Mouse (Mus musculus) liver, embryonic 13.5 days (tissue): ENCODE measurements around the gene Nudt4. TPM values are rescaled to one million over a fixed set of nuclear protein-coding genes. Genes with fewer than 3 reads are reported as not detected.
A peak's percentile ranks its signal among the peaks of the same experiment; 100 is the strongest.

ENCODE experiments used
- ATAC-seq: fragments of 200-750 bp; cut with Nextera tagmentation; 2 replicates; pipeline ENCODE4 v1.8.0; 2017; ENCODE audit warnings: low read depth, mild to moderate bottlenecking, moderate number of reproducible peaks, moderate library complexity
- DNase-seq: peaks from one replicate; pipeline ENCODE4 v3.0.0; 2022
- H3K27ac ChIP-seq: fragments of 300-500 bp; sonication (generic); 2 replicates; pipeline ENCODE4 v1.5.1; 2015; ENCODE audit warnings: moderate library complexity, mild to moderate bottlenecking, inconsistent platforms
- H3K27me3 ChIP-seq: fragments of 300-500 bp; sonication (generic); 2 replicates; pipeline ENCODE4 v1.6.1; 2015; ENCODE audit warnings: mild to moderate bottlenecking, inconsistent platforms
- H3K36me3 ChIP-seq: fragments of 300-500 bp; sonication (generic); 2 replicates; pipeline ENCODE4 v1.6.1; 2015; ENCODE audit warnings: mild to moderate bottlenecking, inconsistent platforms
- H3K4me1 ChIP-seq: fragments of 300-500 bp; sonication (generic); replicated peaks from 2 replicates; pipeline ENCODE4 v1.6.1; 2015; ENCODE audit warnings: inconsistent platforms
- H3K4me2 ChIP-seq: fragments of 300-500 bp; sonication (generic); 2 replicates; pipeline ENCODE4 v1.6.1; 2015; ENCODE audit warnings: inconsistent platforms, mild to moderate bottlenecking, moderate library complexity
- H3K4me3 ChIP-seq: fragments of 300-500 bp; sonication (generic); replicated peaks from 2 replicates; pipeline ENCODE4 v1.5.1; 2015; ENCODE audit warnings: mild to moderate bottlenecking, inconsistent platforms
- H3K9ac ChIP-seq: fragments of 300-500 bp; sonication (generic); 2 replicates; pipeline ENCODE4 v1.6.1; 2015; ENCODE audit warnings: mild to moderate bottlenecking, inconsistent platforms
- H3K9me3 ChIP-seq: fragments of 300-500 bp; sonication (generic); replicated peaks from 2 replicates; pipeline ENCODE4 v1.6.1; 2016; ENCODE audit warnings: inconsistent platforms
- WGBS: fragments of 180-500 bp; shearing (Covaris S2); methylation state at CpG from one replicate; pipeline ENCODE4 v1.1.7; 2015; ENCODE audit not compliant: insufficient replicate concordance; 5-methylcytosine and 5-hydroxymethylcytosine counted together
- polyA plus RNA-seq: library from polyadenylated mRNA; unstranded; fragments of >200 nt; fragmentation: Nextera tagmentation; extraction: Ambion mirVana; gene quantifications from 2 replicates; pipeline ENCODE4 v1.2.1, GENCODE M21; 2015

The Nudt4 gene
- polyA plus RNA-seq, 1 experiment from 2014 or later, result 81.7 TPM

DNA sequence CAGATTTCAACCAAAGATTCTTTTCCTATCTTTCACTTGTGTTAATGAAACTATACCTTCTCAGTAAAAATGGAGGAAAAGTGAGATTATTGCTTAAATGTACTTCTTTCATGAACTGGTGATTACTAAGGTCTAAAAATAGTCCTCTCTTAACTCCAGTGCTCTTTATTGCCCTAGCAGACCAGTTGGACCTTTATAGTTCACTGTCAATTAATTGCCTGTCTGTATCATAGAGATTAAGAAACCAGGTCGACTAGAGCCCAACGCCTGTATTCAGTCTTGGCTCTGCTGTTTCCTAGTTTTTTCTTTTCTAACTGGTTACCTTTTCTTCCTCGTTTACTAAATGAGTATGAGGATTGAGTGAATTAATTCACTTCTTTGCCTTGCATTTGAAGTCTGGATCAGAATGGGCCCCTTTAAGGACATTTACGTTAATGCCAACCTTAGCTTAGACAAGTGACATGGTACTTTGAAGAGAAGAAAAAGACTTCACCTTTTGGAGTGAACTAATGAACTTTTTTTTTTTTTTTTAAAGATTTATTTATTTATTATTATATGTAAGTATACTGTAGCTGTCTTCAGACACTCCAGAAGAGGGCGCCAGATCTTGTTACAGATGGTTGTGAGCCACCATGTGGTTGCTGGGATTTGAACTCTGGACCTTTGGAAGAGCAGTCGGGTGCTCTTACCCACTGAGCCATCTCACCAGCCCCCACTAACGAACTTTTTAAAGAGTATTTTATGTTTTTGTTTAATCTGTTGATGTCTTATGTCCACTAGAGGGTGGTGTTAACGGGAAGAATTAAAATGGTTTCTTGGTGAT, 28.3 kb downstream of the Nudt4 start:
- DNase-seq (no peak), ATAC-seq (no peak)
- H3K4me2 ChIP-seq, result no peak overlapping the region
- H3K27ac ChIP-seq, result no peak overlapping the region
- no peaks in the 10 kb centered on the region for H3K36me3 ChIP-seq
- H3K4me3 ChIP-seq, result no peak overlapping the region
- WGBS, result 64% methylated on average over 8 of the region's 8 CpGs
- peaks cover 61% of the 10 kb centered on the region for H3K4me1 ChIP-seq
- no peaks in the 10 kb centered on the region for H3K9me3 ChIP-seq
- no peaks in the 10 kb centered on the region for H3K27me3 ChIP-seq
- no peak overlapping the region for H3K9ac ChIP-seq

DNA sequence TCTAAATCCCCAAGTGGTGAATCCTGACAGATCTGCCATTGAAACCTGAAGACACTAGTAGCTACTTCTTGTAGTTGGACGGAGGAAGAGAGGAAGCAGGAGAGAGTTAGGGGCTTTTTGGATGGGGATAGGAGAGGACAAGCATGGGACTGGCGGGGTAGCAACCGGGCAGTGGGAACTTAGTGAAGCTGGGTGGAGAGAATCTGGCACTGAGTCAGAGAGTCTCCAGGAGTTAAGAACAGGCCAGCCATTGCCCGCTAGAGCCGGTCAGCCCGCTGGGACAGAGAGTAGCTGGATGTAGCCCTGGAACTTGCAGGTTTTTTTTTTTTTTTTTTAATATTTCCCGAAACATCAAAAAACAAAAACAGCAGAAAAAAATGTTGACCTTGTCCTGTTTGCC, 30.6 kb downstream of the Nudt4 start:
- Histone ChIP-seq H3K36me3 (no peaks in the 10 kb centered on the region), H3K4me1 (peaks cover 60% of the 10 kb centered on the region)
- no peak for ATAC-seq

DNA sequence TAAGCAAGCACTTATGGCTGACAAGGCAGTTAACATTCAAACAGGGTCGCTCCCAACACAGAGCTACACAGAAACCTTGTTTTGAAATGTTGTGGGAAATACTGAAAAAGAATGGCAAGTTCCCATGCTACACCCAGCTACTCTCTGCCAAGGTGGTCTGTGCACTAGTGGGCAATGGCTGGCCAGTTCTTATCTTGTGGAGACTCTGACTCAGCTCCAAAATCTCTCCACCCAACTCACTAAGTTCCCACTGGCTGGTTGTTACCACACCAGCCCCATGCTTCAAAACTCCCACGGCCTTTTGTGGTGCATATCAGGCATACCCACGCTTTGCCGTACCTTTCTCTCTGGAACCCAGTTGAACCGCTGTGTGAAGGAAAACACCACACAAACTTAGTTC, 31.0 kb downstream of the Nudt4 start:
- Histone ChIP-seq H3K27me3 (no peaks in the 10 kb centered on the region), H3K4me2 (no peak overlapping the region), H3K9me3 (no peaks in the 10 kb centered on the region), H3K36me3 (no peaks in the 10 kb centered on the region), H3K27ac (no peak overlapping the region), H3K4me3 (no peak overlapping the region), H3K9ac (no peak overlapping the region), H3K4me1 (peaks cover 56% of the 10 kb centered on the region)
- no peak for ATAC-seq
- 57% methylated on average over 5 of the region's 5 CpGs for WGBS
- no peak for DNase-seq

More for the DNA sequence above, 30.6 kb downstream of the Nudt4 start:
- no peak overlapping the region for H3K27ac ChIP-seq
- no peak overlapping the region for H3K4me2 ChIP-seq
- H3K9me3 ChIP-seq, result no peaks in the 10 kb centered on the region
- no peak overlapping the region for H3K9ac ChIP-seq
- H3K4me3 ChIP-seq, result no peak overlapping the region
- H3K27me3 ChIP-seq, result no peaks in the 10 kb centered on the region
- DNase-seq, result no peak
- 84% methylated on average over 7 of the region's 7 CpGs for WGBS

GRCm38 (mm10) chr10:95530551-95531121, 33.3 kb downstream of the Nudt4 start:
- Histone ChIP-seq H3K9me3 (no peaks in the 10 kb centered on the region), H3K27ac (no peak overlapping the region), H3K36me3 (no peaks in the 10 kb centered on the region), H3K27me3 (no peaks in the 10 kb centered on the region), H3K4me3 (no peak overlapping the region), H3K4me1 (peaks cover 53% of the 10 kb centered on the region), H3K9ac (no peak overlapping the region), H3K4me2 (no peak overlapping the region)
- WGBS, result 67% methylated on average over 2 of the region's 2 CpGs
- ATAC-seq (no peak), DNase-seq (no peak)

DNA sequence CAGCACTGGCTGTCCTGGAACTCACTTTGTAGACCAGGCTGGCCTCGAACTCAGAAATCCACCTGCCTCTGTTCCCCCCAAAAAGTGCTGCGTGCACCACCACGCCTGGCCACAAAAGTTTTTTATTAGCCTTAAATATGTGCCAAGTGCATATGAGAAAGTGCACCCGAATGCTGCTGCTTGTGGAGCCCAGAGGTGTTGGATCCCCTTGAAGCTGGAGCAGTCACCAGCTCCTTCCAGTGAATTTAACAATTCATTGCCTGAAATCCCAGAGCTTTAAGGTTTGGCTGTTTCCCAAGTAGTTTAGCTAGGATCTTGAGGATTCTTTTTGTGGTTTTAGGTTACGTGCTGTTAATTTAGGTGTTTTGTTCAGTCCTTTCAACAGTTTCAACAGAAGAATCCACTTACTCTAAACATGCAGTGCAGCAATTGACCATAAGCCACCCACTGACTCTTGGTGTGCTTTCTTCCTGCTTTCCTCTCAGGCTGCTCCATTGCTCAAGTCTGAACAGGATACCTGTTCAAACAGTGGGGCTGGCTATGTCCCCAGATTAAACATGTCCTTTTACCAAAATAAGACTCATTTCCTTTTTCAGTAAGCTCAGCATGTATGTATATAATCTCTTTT, 37.3 kb downstream of the Nudt4 start:
- Histone ChIP-seq H3K4me2 (no peak overlapping the region), H3K9ac (no peak overlapping the region), H3K4me1 (peaks cover 29% of the 10 kb centered on the region), H3K27me3 (no peaks in the 10 kb centered on the region), H3K9me3 (no peaks in the 10 kb centered on the region), H3K36me3 (peaks cover 5% of the 10 kb centered on the region; the same call in 1 of the 2 replicates), H3K27ac (no peak overlapping the region), H3K4me3 (no peak overlapping the region)
- WGBS, result 74% methylated on average over 5 of the region's 5 CpGs
- ATAC-seq (no peak), DNase-seq (no peak)

DNA sequence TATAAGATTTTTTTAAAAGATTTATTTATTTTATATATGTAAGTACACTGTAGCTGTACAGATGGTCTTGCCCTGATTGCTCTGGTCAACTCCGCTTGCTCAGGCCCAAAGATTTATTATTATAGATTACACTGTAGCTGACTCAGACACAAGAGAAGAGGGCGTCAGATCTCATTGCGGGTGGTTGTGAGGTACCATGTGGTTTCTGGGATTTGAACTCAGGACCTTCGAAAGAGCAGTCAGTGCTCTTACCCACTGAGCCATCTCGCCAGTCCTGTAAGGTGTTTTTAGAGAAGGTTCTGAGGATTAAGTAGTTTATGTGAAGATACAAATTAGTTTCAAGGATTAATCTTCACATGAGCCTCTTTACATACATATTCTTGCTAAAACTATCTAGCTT, 38.1 kb downstream of the Nudt4 start:
- Histone ChIP-seq H3K36me3 (peaks cover 5% of the 10 kb centered on the region; the same call in 1 of the 2 replicates), H3K4me2 (no peak overlapping the region), H3K9ac (no peak overlapping the region), H3K27ac (no peak overlapping the region), H3K4me3 (no peak overlapping the region), H3K27me3 (no peaks in the 10 kb centered on the region), H3K4me1 (peaks cover 30% of the 10 kb centered on the region), H3K9me3 (no peaks in the 10 kb centered on the region)
- DNase-seq (no peak), ATAC-seq (no peak)
- 74% methylated on average over 5 of the region's 5 CpGs for WGBS

GRCm38 (mm10) chr10:95525037-95525675, 38.8 kb downstream of the Nudt4 start:
- no peak overlapping the region for H3K27ac ChIP-seq
- no peaks in the 10 kb centered on the region for H3K27me3 ChIP-seq
- no peak overlapping the region for H3K4me3 ChIP-seq
- DNase-seq (no peak), ATAC-seq (no peak)
- 75% methylated on average over 6 of the region's 6 CpGs for WGBS
- no peak overlapping the region for H3K4me2 ChIP-seq
- peaks cover 5% of the 10 kb centered on the region; the same call in 1 of the 2 replicates for H3K36me3 ChIP-seq
- H3K9ac ChIP-seq, result no peak overlapping the region
- no peaks in the 10 kb centered on the region for H3K9me3 ChIP-seq
- peaks cover 35% of the 10 kb centered on the region for H3K4me1 ChIP-seq

DNA sequence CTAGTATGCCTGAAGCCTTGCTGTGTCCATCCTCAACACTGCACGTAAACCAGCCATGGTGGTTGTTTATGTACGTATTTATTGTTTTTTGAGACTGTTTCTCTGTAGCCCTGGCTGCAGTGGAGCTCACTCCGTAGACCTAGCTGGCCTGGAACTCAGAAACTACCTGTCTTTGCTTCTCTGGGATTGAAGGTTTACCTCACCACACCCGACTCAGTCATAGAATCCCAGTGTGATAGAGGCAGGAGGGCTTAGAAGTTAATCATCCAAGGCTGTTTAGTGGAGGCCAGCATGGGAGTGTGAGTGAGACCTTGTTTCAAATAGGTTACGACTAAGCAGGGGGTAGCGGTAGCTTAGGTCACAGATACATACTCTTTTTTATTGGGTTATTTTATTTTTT, 46.3 kb downstream of the Nudt4 start:
- no peaks in the 10 kb centered on the region for H3K9me3 ChIP-seq
- 0 out of 2 replicates have a peak overlapping the region, but pooled peaks have one; percentile 13 for H3K9ac ChIP-seq
- DNase-seq (no peak), ATAC-seq (no peak)
- H3K4me2 ChIP-seq, result 0 out of 2 replicates have a peak overlapping the region, but pooled peaks have one; percentile 12
- no peak overlapping the region for H3K4me3 ChIP-seq
- H3K27me3 ChIP-seq, result no peaks in the 10 kb centered on the region
- H3K4me1 ChIP-seq, result peaks cover 57% of the 10 kb centered on the region
- H3K36me3 ChIP-seq, result peaks cover 10% of the 10 kb centered on the region; the same call in 1 of the 2 replicates
- 85% methylated on average over 6 of the region's 6 CpGs for WGBS
- no peak overlapping the region for H3K27ac ChIP-seq

- H3K4me1 ChIP-seq, result peaks cover 50% of the 10 kb centered on the region
- H3K36me3 ChIP-seq, result 0 out of 2 replicates have a peak, but pooled peaks cover 6% of the 10 kb centered on the region
- H3K9ac ChIP-seq, result peak overlapping the region; percentile 98
- H3K4me3 ChIP-seq, result peak overlapping the region; percentile 82
- under 1% methylated on average over 80 of the region's 80 CpGs for WGBS
- DNase-seq (peak; percentile 53), ATAC-seq (peak; percentile 54)
- 0 out of 2 replicates have a peak, but pooled peaks cover 2% of the 10 kb centered on the region for H3K9me3 ChIP-seq
- H3K27ac ChIP-seq, result peak overlapping the region; percentile 96
- peak overlapping the region; percentile 82 for H3K4me2 ChIP-seq
- no peaks in the 10 kb centered on the region for H3K27me3 ChIP-seq
These were observed 48.5 kb downstream of the Nudt4 start for GRCm38 (mm10) chr10:95515293-95515931.

GRCm38 (mm10) chr10:95514656-95515292, 49.2 kb downstream of the Nudt4 start, which contains the start of gene Ube2n:
TSS of gene Ube2n (plus strand) at chr10:95515145.
- WGBS, result under 1% methylated on average over 76 of the region's 81 CpGs
- peak within 1 kb of the TSS; percentile 82 for H3K4me2 ChIP-seq
- 0 out of 2 replicates have a peak, but pooled peaks cover 6% of the 10 kb centered on the region for H3K36me3 ChIP-seq
- no peaks in the 10 kb centered on the region for H3K27me3 ChIP-seq
- peak within 1 kb of the TSS; percentile 82 for H3K4me3 ChIP-seq
- peak within 1 kb of the TSS; percentile 98 for H3K9ac ChIP-seq
- ATAC-seq (peak; percentile 93), DNase-seq (peak; percentile 95)
- H3K4me1 ChIP-seq, result peaks cover 43% of the 10 kb centered on the region
- 0 out of 2 replicates have a peak, but pooled peaks cover 2% of the 10 kb centered on the region for H3K9me3 ChIP-seq
- H3K27ac ChIP-seq, result peak within 1 kb of the TSS; percentile 96
